Mouse (Mus musculus): ENCODE data around the gene Dnmbp. TPM values are rescaled to one million over a fixed set of nuclear protein-coding genes. Genes with fewer than 3 reads are reported as not detected.

Gene Dnmbp
- polyA plus RNA-seq, 1 experiment from 2014 or later, result 19.1 TPM

GRCm38 (mm10) chr19:43938355-43938754 is 1.6 kb downstream of the Dnmbp start:
- ATAC-seq (ENCODE audit: low FRiP score), result no peak
- H3K4me1 ChIP-seq, result 0 out of 2 replicates have a peak, but pooled peaks cover 5% of the 10 kb centered on the region
- no peaks in the 10 kb centered on the region for H3K9me3 ChIP-seq
- H3K9ac ChIP-seq, result no peak overlapping the region
- 54% methylated on average over 11 of the region's 11 CpGs for WGBS
- no peak overlapping the region for H3K4me2 ChIP-seq
- peaks cover 10% of the 10 kb centered on the region for H3K27me3 ChIP-seq
- no peaks in the 10 kb centered on the region for H3K36me3 ChIP-seq (replicated peaks)
- no peak overlapping the region for H3K4me3 ChIP-seq (replicated peaks)
- H3K27ac ChIP-seq, result no peak overlapping the region

GRCm38 (mm10) chr19:43930926-43931325 is 9.1 kb downstream of the Dnmbp start:
- no peak overlapping the region for H3K27ac ChIP-seq
- no peak for ATAC-seq (ENCODE audit: low FRiP score)
- H3K4me2 ChIP-seq, result no peak overlapping the region
- no peak overlapping the region for H3K4me3 ChIP-seq (replicated peaks)
- H3K27me3 ChIP-seq, result no peaks in the 10 kb centered on the region
- H3K9me3 ChIP-seq, result no peaks in the 10 kb centered on the region
- no peaks in the 10 kb centered on the region for H3K36me3 ChIP-seq (replicated peaks)
- 89% methylated on average over 6 of the region's 6 CpGs for WGBS
- H3K4me1 ChIP-seq, result peaks cover 11% of the 10 kb centered on the region
- no peak overlapping the region for H3K9ac ChIP-seq

GRCm38 (mm10) chr19:43930366-43930765 is 9.6 kb downstream of the Dnmbp start:
- no peak for ATAC-seq (ENCODE audit: low FRiP score)
- Histone ChIP-seq H3K4me1 (peaks cover 11% of the 10 kb centered on the region), H3K9ac (no peak overlapping the region), H3K27ac (no peak overlapping the region), H3K4me3 (replicated peaks) (no peak overlapping the region), H3K36me3 (replicated peaks) (no peaks in the 10 kb centered on the region), H3K27me3 (no peaks in the 10 kb centered on the region), H3K4me2 (no peak overlapping the region), H3K9me3 (no peaks in the 10 kb centered on the region)
- WGBS, result 50% methylated on average over 7 of the region's 7 CpGs

GRCm38 (mm10) chr19:43929869-43930268 is 10.1 kb downstream of the Dnmbp start:
- Histone ChIP-seq H3K9ac (no peak overlapping the region), H3K4me1 (peaks cover 11% of the 10 kb centered on the region), H3K4me3 (replicated peaks) (no peak overlapping the region), H3K27me3 (no peaks in the 10 kb centered on the region), H3K9me3 (no peaks in the 10 kb centered on the region), H3K36me3 (replicated peaks) (no peaks in the 10 kb centered on the region), H3K27ac (no peak overlapping the region), H3K4me2 (no peak overlapping the region)
- ATAC-seq (ENCODE audit: low FRiP score), result no peak
- WGBS, result 14% methylated on average over 11 of the region's 11 CpGs

- Histone ChIP-seq H3K4me1 (peaks cover 11% of the 10 kb centered on the region), H3K36me3 (replicated peaks) (no peaks in the 10 kb centered on the region), H3K27ac (no peak overlapping the region), H3K9me3 (no peaks in the 10 kb centered on the region), H3K9ac (no peak overlapping the region), H3K27me3 (no peaks in the 10 kb centered on the region), H3K4me3 (replicated peaks) (no peak overlapping the region), H3K4me2 (no peak overlapping the region)
- no peak for ATAC-seq (ENCODE audit: low FRiP score)
- 92% methylated on average over 5 of the region's 5 CpGs for WGBS
Measured at GRCm38 (mm10) chr19:43927967-43928366, 12.0 kb downstream of the Dnmbp start.

GRCm38 (mm10) chr19:43927057-43927456 is 12.9 kb downstream of the Dnmbp start:
- ATAC-seq (ENCODE audit: low FRiP score), result no peak
- no peak overlapping the region for H3K9ac ChIP-seq
- H3K36me3 ChIP-seq (replicated peaks), result no peaks in the 10 kb centered on the region
- 80% methylated on average over 10 of the region's 10 CpGs for WGBS
- H3K9me3 ChIP-seq, result no peaks in the 10 kb centered on the region
- no peak overlapping the region for H3K27ac ChIP-seq
- H3K4me3 ChIP-seq (replicated peaks), result no peak overlapping the region
- H3K27me3 ChIP-seq, result 0 out of 2 replicates have a peak, but pooled peaks cover 1% of the 10 kb centered on the region
- H3K4me1 ChIP-seq, result peaks cover 11% of the 10 kb centered on the region
- no peak overlapping the region for H3K4me2 ChIP-seq

GRCm38 (mm10) chr19:43926141-43926987 is 13.6 kb downstream of the Dnmbp start:
- Histone ChIP-seq H3K27me3 (0 out of 2 replicates have a peak, but pooled peaks cover 3% of the 10 kb centered on the region), H3K4me3 (replicated peaks) (no peak overlapping the region), H3K4me2 (no peak overlapping the region), H3K4me1 (peaks cover 11% of the 10 kb centered on the region), H3K36me3 (replicated peaks) (no peaks in the 10 kb centered on the region), H3K27ac (no peak overlapping the region), H3K9ac (no peak overlapping the region), H3K9me3 (no peaks in the 10 kb centered on the region)
- no peak for ATAC-seq (ENCODE audit: low FRiP score)
- WGBS, result 81% methylated on average over 10 of the region's 10 CpGs

GRCm38 (mm10) chr19:43924361-43924760 is 15.6 kb downstream of the Dnmbp start:
- Histone ChIP-seq H3K4me3 (replicated peaks) (no peak overlapping the region), H3K9ac (no peak overlapping the region), H3K9me3 (no peaks in the 10 kb centered on the region), H3K4me1 (peaks cover 6% of the 10 kb centered on the region; the same call in 1 of the 2 replicates), H3K36me3 (replicated peaks) (no peaks in the 10 kb centered on the region), H3K27ac (no peak overlapping the region), H3K4me2 (no peak overlapping the region), H3K27me3 (peaks cover 12% of the 10 kb centered on the region; the same call in 1 of the 2 replicates)
- WGBS, result 87% methylated on average over 8 of the region's 8 CpGs
- no peak for ATAC-seq (ENCODE audit: low FRiP score)

GRCm38 (mm10) chr19:43922963-43923362 is 17.0 kb downstream of the Dnmbp start:
- no peaks in the 10 kb centered on the region for H3K36me3 ChIP-seq (replicated peaks)
- WGBS, result 92% methylated on average over 7 of the region's 7 CpGs
- H3K4me1 ChIP-seq, result peaks cover 6% of the 10 kb centered on the region; the same call in 1 of the 2 replicates
- no peaks in the 10 kb centered on the region for H3K9me3 ChIP-seq
- H3K4me2 ChIP-seq, result no peak overlapping the region
- no peak for ATAC-seq (ENCODE audit: low FRiP score)
- H3K27me3 ChIP-seq, result peaks cover 12% of the 10 kb centered on the region; the same call in 1 of the 2 replicates
- H3K9ac ChIP-seq, result no peak overlapping the region
- no peak overlapping the region for H3K4me3 ChIP-seq (replicated peaks)
- H3K27ac ChIP-seq, result no peak overlapping the region

GRCm38 (mm10) chr19:43921410-43921809 is 18.6 kb downstream of the Dnmbp start:
- H3K27ac ChIP-seq, result no peak overlapping the region
- H3K27me3 ChIP-seq, result peaks cover 12% of the 10 kb centered on the region; the same call in 1 of the 2 replicates
- H3K4me1 ChIP-seq, result peaks cover 6% of the 10 kb centered on the region; the same call in 1 of the 2 replicates
- H3K4me3 ChIP-seq (replicated peaks), result no peak overlapping the region
- WGBS, result 63% methylated on average over 13 of the region's 13 CpGs
- no peak overlapping the region for H3K4me2 ChIP-seq
- H3K9ac ChIP-seq, result no peak overlapping the region
- no peak for ATAC-seq (ENCODE audit: low FRiP score)
- H3K9me3 ChIP-seq, result no peaks in the 10 kb centered on the region
- no peaks in the 10 kb centered on the region for H3K36me3 ChIP-seq (replicated peaks)

- peaks cover 6% of the 10 kb centered on the region; the same call in 1 of the 2 replicates for H3K4me1 ChIP-seq
- H3K36me3 ChIP-seq (replicated peaks), result no peaks in the 10 kb centered on the region
- peaks cover 12% of the 10 kb centered on the region; the same call in 1 of the 2 replicates for H3K27me3 ChIP-seq
- H3K27ac ChIP-seq, result no peak overlapping the region
- peak overlapping the region; percentile 21 for H3K4me2 ChIP-seq
- H3K9ac ChIP-seq, result no peak overlapping the region
- no peaks in the 10 kb centered on the region for H3K9me3 ChIP-seq
- ATAC-seq (ENCODE audit: low FRiP score), result no peak
- WGBS, result 19% methylated on average over 32 of the region's 32 CpGs
- H3K4me3 ChIP-seq (replicated peaks), result no peak overlapping the region
Measured at GRCm38 (mm10) chr19:43920453-43921300, 19.3 kb downstream of the Dnmbp start.

- Histone ChIP-seq H3K27me3 (peaks cover 12% of the 10 kb centered on the region; the same call in 1 of the 2 replicates), H3K4me2 (no peak overlapping the region), H3K27ac (no peak overlapping the region), H3K4me1 (peaks cover 6% of the 10 kb centered on the region; the same call in 1 of the 2 replicates), H3K36me3 (replicated peaks) (no peaks in the 10 kb centered on the region), H3K4me3 (replicated peaks) (no peak overlapping the region), H3K9ac (no peak overlapping the region), H3K9me3 (no peaks in the 10 kb centered on the region)
- WGBS, result 89% methylated on average over 4 of the region's 4 CpGs
- no peak for ATAC-seq (ENCODE audit: low FRiP score)
Measured at GRCm38 (mm10) chr19:43919841-43920240, 20.1 kb downstream of the Dnmbp start.
